Mouse (Mus musculus): ENCODE measurements around the gene Glod4.

Gene Glod4

DNA sequence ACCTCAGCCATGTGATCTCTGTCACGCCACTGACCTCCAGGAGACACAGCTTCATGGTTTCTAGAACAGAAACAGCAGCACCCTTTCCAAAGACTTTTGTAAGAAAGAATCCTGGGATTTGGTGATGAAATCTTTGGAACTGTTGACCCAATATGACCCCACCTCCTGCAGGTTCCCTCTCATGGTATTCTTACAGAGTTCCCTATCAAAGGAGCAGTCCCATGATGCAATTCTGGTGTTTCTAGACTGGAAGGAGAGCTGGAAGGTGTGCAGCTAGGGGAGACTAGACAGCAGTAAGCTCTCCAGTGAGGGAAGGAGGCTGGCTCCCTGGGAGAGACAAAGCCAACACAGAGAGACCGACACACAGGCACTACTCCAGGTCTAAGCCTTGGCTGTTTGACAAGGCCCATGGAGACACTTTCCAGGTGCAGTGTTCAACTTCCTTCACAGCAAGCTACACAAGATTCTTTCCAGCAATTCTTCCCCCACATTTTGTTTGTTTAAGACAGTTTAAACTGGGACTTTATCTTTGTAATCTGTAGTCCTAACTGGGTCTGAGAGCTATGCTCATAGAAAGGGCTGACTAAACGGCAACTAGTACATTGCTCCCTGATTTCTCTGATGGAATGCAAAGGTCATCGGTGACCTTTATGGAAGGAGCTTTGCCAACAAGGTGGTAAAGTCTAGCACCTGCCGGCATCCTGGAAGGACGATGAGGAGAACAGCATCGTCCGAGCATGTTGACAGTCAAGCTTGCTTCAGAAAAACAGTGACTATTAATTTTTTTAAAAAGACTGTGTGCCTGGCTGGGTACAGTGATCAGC lies 97.1 kb downstream of the Glod4 start:
- no peak for DNase-seq (ENCODE audit: low spot score)

DNA sequence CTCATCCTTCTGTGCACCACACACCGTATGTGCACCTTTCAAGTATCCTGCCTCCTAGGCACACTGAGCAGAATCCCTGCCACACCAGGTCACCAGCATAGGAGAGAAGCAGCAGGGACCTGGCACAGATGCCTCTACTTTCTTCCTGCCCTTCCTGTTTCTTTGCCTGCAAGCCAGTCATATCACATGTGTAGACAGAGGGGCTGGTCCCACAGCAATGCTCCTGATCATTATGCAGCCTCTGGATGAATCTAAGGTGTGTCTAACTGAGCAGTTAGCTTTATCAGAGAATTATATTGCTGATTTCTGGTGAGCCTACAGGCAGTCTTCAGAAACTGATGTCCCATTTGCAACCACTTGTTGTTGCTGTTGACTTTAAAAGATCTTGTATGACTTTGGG lies 98.4 kb downstream of the Glod4 start:
- DNase-seq (ENCODE audit: low spot score), result no peak

DNA sequence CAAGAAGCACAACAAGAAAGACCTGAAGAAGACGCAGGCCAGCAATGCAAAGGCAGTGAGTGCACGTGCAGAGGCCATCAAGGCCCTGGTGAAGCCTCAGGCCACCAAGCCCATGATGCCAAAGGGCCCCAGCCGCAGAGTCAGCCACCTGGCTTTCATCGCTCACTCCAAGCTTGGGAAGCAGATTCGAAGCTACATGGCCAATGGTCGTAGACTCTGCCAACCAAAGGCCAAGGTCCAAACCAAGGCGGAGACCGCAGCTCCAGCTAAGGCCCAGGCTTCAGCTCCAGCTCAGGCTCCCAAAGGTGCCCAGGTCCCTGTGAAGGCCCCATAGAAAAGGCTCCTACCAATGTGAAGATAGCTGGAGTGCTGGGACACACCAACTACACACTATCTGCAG lies 99.1 kb downstream of the Glod4 start:
- no peak for DNase-seq (ENCODE audit: low spot score)

DNA sequence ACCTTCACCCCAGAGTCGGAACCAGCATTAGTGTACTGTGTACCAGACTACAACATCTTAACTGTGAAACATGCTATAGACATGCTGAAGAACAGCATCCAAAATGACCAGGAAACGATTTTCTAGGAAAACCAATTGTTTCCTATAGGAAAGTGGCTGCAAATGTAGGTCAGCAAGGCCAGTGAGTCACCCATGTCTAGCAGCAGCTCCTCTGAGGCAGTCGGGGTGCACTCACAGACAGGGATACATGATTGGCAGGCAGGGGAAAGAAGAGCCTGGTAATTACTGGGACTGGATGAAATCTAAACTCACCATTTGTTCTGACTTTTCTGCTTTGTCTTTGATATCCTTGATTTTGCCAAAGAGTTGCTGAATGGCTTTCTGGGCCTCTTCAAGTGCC lies 105.5 kb downstream of the Glod4 start:
- no peak for DNase-seq (ENCODE audit: low spot score)

DNA sequence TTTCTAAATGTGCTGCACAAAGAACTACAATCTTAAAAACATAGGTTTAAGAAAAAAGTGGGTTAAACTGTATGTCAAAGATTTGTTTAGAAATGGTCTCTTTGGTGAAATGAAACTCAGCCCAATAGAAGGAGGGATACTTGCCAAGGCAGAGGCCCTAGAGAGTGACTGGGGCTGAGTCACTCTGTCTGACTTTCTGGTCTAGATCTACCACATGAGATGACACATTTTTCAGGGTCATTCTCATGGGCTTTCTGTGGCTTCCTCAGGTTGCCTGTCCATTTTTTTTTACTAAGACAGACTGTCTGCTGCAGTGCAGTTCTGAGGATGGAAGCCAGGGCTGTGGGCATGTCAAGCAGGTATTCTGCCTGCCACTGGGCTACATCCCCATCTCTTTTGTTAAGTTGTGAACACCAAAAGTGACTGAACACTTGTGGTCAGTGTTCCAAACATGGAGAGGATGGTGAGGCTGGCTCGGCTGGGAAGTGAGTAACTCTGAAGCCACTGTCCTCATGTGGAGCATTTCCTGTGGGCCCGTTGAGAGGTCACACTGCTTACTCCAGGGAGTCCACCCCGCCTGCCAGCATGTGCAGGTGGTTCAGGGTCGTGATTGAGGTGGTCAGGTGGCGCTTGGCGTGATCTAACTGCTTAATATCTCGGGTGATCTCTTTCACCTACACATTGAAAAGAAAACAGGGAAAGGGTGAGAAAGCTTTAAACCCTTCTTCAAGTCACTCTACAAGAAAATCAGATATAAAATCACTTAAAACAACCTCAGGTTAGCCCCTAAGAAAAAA lies 107.7 kb downstream of the Glod4 start:
- DNase-seq (ENCODE audit: low spot score), result peak; percentile 11

DNA sequence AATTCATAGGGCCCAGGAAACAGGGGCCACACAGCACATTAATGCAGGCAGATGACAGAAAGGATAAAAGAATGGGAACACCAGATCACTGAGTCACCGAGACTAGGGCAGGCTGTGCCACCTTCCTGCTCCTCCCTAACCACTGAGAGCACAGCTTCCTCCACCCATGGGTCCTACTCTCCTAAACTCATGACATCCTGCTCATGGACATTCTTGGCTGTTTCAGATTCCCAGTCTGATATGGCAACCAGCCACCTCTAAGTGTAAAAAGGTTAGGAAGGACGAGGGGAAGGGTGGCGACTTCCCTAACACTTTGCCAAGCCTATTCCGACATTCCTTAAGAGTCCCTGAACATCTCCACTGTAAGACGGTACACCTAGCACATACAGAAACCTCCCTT lies 112.7 kb downstream of the Glod4 start:
- DNase-seq (ENCODE audit: low spot score), result no peak

DNA sequence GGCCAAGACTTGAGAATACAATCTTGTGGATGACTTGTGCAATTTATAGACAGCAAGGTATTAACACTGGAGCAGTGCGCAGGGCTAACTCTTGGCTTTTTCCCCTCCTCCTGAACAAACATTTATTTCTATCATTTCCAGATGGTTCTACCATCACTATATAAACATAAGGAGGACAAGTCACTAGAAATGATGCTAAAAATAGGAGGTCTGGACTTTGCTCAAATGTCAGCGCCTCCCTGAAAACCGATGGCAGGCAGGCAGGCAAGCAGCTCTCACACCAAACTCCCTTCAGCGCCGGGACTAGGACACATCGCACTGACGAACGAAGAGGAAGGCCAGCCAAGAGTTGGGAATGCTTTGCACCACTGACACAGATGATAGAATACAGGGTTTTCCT lies 118.1 kb downstream of the Glod4 start:
- DNase-seq (ENCODE audit: low spot score), result no peak

DNA sequence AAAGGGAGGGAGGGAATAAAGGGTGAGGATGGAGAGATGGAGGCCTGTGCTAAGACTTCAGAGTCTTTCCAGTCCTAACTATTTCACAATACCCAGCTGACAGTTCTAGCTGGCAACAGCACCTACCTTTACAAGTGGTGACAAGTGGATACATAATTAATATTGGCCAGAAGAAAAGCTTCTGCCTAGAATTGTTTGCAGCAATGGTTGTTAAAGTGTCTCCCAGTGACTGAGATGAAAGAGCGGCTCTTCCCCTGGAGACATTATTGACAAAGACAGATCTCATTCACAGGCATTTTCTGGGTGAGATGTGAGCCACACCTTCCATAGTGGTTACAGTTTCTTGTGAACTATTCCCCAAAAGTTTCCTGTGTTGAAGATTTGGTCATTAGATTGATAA lies 120.0 kb downstream of the Glod4 start:
- no peak for DNase-seq (ENCODE audit: low spot score)

DNA sequence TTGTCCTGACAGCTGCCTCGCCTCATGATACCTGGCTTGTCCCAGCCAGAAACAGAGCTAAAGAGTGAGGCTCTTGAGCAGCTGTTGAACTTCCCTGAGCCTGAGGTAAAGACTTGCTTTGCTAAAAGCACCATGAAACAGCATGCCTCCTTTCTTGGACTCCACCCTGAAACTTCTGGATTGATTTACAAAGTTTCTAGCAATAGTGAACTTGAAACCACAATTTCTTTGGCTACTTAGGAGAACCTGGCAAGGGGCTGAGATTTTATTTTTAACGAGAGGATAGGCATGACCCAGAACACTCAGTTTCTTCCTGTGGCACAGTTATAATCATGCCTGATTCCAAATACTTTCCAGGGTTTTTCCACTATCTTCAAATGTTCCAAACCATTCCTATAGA lies 121.0 kb downstream of the Glod4 start:
- DNase-seq (ENCODE audit: low spot score), result no peak

DNA sequence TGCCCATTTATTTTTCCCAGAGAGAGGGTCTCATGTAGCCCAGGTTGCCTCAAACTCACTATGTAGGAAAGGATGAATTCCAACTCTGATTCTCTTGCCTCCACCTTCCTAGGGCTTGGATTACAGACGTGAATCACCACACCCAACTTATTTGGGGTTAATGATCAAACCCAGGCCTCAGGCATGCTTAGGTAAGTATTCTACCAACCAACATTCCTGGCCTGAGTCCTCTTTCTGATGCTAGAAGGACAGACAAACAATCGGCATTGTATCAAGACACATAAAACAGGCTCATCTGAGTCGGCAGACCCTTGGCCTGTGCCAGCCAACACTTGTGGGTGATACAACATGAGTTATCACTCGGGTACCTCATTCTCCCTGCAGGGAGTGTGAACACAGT lies 122.4 kb downstream of the Glod4 start:
- DNase-seq (ENCODE audit: low spot score), result no peak

DNA sequence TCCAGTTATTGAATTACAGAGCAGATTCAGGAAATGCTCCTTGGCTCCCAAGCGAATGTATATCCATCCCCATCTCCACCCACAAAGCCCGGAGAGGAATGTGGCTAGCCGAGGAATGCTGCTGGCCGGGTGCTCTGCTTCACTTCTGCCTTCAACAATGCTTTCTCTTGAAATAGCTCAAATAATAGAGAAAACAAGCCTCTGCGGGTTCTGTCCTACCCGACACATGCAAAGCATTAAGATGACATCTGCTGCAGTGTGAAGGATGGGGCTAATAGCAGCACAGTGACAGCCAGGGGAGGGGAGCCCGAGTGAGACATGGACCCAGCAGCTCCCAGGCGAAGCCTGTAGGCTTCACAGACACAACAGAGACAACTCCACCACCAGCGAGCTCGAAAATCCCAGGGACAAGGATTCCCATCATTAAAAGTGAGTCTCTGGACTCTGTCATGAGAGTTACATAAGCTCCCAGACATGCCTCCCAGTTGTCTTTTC lies 123.1 kb downstream of the Glod4 start:
- peak; percentile 14 for DNase-seq (ENCODE audit: low spot score)

DNA sequence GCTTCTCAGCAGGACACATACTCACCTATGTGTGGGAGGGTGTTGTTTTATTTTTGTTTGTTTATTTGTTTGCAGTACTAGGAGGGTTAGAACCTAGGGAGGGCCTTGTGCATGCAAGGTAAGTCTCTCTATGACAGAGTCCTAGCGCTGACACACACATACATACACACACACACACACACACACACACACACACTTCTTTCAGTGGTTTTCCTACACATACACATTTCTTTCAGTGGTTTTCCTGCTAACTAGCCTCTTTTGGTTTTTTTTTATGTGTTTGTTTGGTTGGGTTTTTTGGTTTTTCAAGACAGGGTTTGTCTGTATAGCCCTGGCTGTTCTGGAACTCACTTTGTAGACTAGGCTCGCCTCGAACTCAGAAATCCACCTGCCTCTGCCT lies 133.1 kb downstream of the Glod4 start:
- no peak for DNase-seq (ENCODE audit: low spot score)

DNA sequence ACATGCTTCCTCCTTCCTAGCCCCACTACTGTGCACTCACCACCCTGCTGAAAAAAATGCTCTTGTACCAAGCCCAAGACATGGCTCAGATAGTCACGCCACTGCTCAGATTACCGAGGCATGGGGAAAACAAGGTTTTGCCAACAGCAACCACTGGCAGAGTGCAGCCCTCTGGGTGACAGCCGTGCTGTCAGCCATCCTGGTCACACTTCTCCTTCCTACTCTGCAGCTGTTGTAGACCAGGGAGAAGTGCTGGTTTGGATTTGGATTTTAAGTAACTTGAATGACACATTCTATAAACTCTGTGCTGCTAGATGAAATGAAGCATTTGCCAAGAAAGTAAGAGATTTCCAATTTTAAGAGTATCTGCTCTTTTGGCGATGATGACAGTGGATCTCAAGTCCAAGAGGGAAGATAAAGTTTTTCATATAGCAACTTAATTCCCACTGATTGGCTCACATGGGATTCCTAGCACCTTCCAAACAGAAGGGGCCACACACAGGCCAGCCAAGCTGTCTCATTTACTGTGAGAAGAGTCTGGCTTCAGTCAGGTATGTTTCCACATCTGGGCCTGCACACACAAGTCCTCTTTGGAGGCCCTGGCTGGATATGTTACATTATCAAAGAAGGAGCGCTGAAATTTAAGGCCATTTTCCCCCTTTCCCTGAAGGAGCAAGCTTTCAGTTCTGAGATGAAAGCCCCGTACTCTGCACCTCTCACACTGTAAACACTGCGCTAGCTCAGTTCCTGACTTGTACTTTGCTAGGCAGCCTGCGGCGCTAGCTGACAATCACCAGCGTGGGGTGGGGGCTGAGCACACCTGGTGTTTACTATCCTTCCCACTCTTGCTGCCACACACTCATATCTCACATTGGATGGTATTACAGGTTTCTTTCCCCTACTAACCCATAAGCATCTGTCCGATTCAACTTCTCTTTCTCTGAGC lies 136.7 kb downstream of the Glod4 start:
- DNase-seq (ENCODE audit: low spot score), result no peak

DNA sequence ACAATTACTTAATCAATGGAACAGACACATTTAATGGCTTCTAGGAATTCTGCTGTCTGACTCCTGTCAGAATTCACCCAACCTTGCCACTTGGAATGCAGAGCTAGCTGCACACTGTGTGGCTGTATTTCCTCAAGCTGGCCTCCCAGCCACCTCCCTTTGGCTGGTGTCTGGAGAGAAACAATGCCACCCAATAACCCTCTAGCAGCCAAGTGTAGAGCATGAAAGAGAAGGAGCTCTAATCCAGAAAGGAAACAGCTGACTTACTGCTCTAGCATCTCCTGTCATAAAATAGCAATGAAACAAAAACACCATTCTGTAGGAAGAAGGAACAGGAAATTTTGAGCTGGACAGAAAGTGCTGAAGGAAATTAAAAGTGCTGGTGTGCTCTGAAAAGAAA lies 142.4 kb downstream of the Glod4 start:
- DNase-seq (ENCODE audit: low spot score), result no peak

DNA sequence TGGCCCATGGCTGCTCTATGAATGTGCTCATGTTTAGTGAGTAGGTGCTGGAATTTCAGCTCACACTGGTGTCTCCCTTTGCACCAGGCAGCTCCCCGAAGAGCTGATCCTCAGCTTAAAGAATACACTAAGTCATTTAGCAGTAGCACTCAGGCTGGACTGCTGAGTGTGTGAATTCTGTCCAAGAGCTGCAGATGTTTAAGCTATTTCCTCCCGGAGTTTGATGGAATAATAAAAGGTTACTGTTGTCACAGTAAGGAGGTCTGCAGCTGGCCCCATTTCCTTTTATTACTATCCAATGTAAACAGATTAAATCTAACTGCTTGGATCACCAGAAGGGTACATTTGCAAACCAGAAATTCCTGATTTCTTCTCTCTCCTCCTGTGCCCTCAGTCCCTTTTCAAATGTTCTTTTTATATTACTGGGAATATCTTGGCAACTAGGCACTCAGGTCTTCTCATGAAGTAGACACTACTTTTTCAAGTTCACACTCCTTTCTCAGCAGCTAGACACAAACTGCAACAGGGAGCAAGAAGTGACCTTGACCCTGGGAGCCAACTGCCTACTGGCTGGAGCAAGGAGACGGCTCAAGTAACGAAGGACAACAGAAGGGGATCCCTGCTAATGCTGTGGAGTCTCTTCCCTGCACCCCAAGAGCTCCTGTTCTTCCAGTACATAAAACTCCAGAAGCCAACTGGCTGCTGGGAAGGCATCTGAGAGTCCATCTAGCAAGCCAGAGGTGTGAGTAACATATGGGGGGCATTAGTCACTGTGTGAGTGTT lies 144.1 kb downstream of the Glod4 start:
- no peak for DNase-seq (ENCODE audit: low spot score)

DNA sequence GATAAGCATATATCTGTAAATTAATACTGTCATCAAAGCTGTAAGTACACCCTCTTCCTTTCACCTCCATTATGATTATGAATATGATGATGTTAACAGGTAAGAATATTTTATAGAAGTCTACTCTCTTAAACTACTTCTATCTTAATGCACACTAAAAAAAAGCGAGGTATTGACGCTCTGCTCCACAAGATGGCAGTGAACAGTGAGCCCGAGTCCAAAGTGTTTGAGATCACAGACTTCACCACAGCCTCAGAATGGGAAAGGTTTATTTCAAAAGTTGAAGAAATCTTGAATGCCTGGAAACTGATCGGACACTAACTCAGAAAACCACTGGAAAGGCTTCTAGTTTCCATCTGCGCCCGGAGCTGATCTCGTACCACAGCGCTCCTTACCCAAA lies 149.9 kb downstream of the Glod4 start:
- no peak for DNase-seq (ENCODE audit: low spot score)

DNA sequence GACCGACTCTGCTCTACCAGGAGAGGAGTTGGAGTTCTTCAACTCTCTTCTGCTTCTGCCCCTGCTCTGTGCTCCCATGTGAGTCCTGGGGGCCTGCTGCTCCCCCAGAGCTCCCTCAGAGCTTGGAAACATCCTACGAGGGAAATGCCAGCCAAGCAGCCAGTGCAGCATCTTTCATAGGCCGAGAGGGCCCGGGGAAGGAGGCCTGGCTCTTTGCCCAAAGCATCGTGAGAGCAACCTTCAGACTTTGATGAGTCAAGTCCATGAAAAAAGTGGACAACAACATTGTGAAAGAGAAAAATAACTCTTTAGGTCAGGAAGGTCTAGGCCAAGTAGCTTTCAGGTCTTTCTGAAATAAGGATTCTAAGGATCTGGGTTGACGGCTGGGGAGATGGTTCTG lies 153.7 kb downstream of the Glod4 start:
- DNase-seq (ENCODE audit: low spot score), result no peak

DNA sequence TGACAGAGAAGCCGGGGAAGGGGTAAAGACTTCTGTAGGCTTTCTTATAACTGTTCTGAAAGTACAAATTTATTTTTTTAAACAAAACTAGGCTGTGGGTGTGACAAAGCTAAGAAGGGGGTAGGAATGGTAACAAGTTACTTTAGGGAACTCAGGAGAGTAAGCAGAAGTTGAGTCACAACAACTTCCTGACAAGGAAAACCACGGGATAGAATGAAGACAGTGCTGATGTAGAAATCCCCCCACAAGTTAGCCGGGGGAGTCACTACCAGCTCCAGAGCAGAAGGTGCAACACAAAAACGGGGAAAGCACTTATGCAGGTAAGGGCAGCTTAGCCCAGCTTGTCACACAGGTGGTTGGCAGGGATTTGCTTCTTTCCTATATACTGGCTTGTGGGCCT lies 155.0 kb downstream of the Glod4 start:
- DNase-seq (ENCODE audit: low spot score), result no peak

DNA sequence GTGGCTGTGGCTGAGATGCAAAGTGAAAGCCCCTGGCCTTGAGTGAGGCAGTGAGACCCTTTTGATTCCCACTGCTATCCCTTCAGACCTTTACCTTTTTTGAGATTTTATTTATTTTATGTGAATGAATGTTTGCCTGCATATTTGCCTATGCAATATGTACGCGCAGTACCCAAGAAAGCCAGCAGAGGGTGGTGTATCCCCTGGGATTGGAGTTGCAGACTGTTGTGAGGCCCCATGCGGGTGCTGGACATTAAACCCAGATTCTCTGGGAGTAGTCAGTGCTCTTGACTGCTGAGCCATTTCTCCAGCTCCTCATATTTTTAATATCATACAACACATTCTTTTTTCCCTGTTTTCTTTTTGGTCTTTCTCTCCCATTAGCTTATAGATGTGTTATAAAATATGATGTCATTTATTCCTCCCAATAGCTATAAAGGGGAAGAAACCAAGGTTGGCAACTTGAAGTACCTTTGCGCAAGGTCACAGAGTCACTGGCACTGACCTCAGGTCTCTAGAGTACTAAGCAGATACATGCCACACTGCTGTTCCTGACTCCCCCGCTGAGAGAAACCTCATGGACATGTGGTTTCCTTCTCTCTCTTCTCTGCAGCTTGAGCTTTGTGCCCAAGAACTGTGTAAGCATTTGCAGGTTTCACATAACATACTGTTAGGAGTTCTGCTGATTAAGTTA lies 157.5 kb downstream of the Glod4 start:
- peak; percentile 16 for DNase-seq (ENCODE audit: low spot score)

DNA sequence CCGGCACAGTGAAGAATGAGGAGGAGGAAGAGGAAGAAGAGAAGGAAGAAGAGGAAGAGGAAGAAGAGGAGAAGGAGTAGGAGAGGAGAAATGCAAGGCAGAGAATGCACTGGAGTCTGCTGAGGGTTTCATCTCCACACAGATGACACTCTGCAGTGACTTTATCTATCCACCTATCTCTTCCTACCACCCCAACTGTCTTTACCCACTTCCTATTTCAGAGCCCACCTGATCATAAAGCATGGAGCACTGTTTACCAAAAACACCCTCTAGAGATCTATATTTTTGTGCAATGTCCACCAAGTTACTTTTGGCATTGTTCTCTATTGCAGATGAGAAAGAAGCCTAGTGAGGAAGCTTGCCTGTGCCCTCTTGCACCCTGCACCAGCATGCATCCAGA lies 158.6 kb downstream of the Glod4 start:
- DNase-seq (ENCODE audit: low spot score), result no peak

DNA sequence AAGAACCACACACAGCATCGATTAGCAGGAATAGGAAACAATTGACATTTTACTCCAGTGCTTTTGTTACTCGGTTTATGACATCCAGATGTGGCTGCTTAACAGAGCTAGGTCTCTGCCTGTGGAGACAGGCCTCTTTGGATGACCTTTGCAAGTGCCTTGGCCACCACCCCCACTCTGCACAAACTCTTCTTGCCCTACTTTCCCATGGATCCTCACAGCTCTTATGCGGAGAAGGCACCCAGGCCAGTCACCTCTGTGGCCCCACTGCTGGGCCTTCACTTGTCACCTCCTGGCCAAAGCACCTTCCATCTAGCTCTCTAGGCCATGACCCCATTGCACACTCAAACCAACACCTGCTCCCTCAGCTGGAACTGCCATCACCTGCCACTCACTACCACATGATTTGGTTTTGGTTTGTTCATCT lies 159.6 kb downstream of the Glod4 start:
- no peak for DNase-seq (ENCODE audit: low spot score)

All from MN1 (cell line).